Mouse (Mus musculus) MEL (cell line): ENCODE data around the gene Fndc7. TPM values are rescaled to one million over a fixed set of nuclear protein-coding genes. Genes with fewer than 3 reads are reported as not detected.

ENCODE experiments used
- DNase-seq: peaks from one replicate; pipeline ENCODE4 v3.0.0; 2011; ENCODE audit warnings: low read depth, low spot score
- H3K27ac ChIP-seq: 2 replicates; pipeline ENCODE4 v1.5.1; 2012; ENCODE audit warnings: low read depth, mild to moderate bottlenecking, control low read depth, low read length, moderate library complexity; ENCODE audit not compliant: control insufficient read depth
- H3K27me3 ChIP-seq, 2 experiments: fragments of 150-350 bp in 1 of 2; sonication (generic) in 1 of 2; 2 replicates each; pipeline ENCODE4 v1.6.1; 2012; ENCODE audit warnings: low read length in 2 of 2, mild to moderate bottlenecking in 2 of 2, improper control_type of control experiment in 1 of 2, moderate library complexity in 1 of 2; ENCODE audit not compliant: insufficient read depth in 2 of 2, control insufficient read depth in 1 of 2
- H3K36me3 ChIP-seq, 2 experiments: 2 replicates each; pipeline ENCODE4 v1.6.1; 2012 to 2014; ENCODE audit warnings: low read length in 2 of 2, improper control_type of control experiment in 1 of 2, inconsistent platforms in 1 of 2, mild to moderate bottlenecking in 1 of 2; ENCODE audit not compliant: insufficient read depth in 2 of 2, control insufficient read depth in 1 of 2
- H3K4me1 ChIP-seq, 2 experiments: fragments of 150-350 bp in 1 of 2; sonication (generic) in 1 of 2; 2 replicates each; pipeline ENCODE4 v1.6.1; 2012; ENCODE audit warnings: low read length in 2 of 2, improper control_type of control experiment in 1 of 2, mild to moderate bottlenecking in 1 of 2; ENCODE audit not compliant: insufficient read depth in 2 of 2, control insufficient read depth in 1 of 2
- H3K4me3 ChIP-seq, 2 experiments: fragments of 150-350 bp in 1 of 2; sonication (generic) in 1 of 2; 2 replicates each; pipeline ENCODE4 v1.5.1; 2012; ENCODE audit warnings: low read depth in 2 of 2, low read length in 2 of 2, mild to moderate bottlenecking in 2 of 2, moderate library complexity in 2 of 2, control low read depth in 1 of 2, improper control_type of control experiment in 1 of 2; ENCODE audit not compliant: control insufficient read depth in 1 of 2, insufficient read depth in 1 of 2
- H3K79me2 ChIP-seq: 2 replicates; pipeline ENCODE4 v1.6.1; 2012; ENCODE audit warnings: mild to moderate bottlenecking, low read length, moderate library complexity; ENCODE audit not compliant: control insufficient read depth, poor library complexity, insufficient read depth
- H3K9ac ChIP-seq: 2 replicates; pipeline ENCODE4 v1.6.1; 2012; ENCODE audit warnings: low read depth, mild to moderate bottlenecking, control low read depth, low read length, moderate library complexity; ENCODE audit not compliant: control insufficient read depth, poor library complexity, severe bottlenecking
- H3K9me3 ChIP-seq: fragments of 150-350 bp; sonication (generic); replicated peaks from 2 replicates; pipeline ENCODE4 v1.6.1; 2012; ENCODE audit warnings: mild to moderate bottlenecking, low read length, improper control_type of control experiment, moderate library complexity; ENCODE audit not compliant: insufficient read depth
- BHLHE40 ChIP-seq: IDR thresholded peaks from 2 replicates; pipeline ENCODE4 v1.6.1; 2012; ENCODE audit warnings: low read depth, mild to moderate bottlenecking, inconsistent platforms, low read length, improper control_type of control experiment, borderline replicate concordance
- CHD1 ChIP-seq: IDR thresholded peaks from 2 replicates; pipeline ENCODE4 v1.6.1; 2012; ENCODE audit warnings: low read depth, mild to moderate bottlenecking, inconsistent platforms, low read length, improper control_type of control experiment
- E2F4 ChIP-seq: IDR thresholded peaks from 2 replicates; pipeline ENCODE4 v1.6.1; 2011; ENCODE audit warnings: low read depth, low read length, improper control_type of control experiment, borderline replicate concordance
- ELF1 ChIP-seq: IDR thresholded peaks from 2 replicates; pipeline ENCODE4 v1.6.1; 2014; ENCODE audit warnings: low read depth, mild to moderate bottlenecking, inconsistent platforms, low read length, improper control_type of control experiment, moderate library complexity
- EP300 ChIP-seq, 2 experiments: IDR thresholded peaks; 2 replicates each; pipeline ENCODE4 v1.6.1; 2011; ENCODE audit warnings: improper control_type of control experiment in 2 of 2, low read length in 2 of 2, low read depth in 1 of 2, mild to moderate bottlenecking in 1 of 2
- ETS1 ChIP-seq: IDR thresholded peaks from 2 replicates; pipeline ENCODE4 v1.6.1; 2012; ENCODE audit warnings: low read depth, mild to moderate bottlenecking, inconsistent platforms, low read length, improper control_type of control experiment, moderate library complexity
- GATA1 ChIP-seq: IDR thresholded peaks from 2 replicates; pipeline ENCODE4 v1.6.1; 2011; ENCODE audit warnings: low read depth, low read length, improper control_type of control experiment
- JUND ChIP-seq: IDR thresholded peaks from 2 replicates; pipeline ENCODE4 v1.6.1; 2011; ENCODE audit warnings: low read depth, mild to moderate bottlenecking, improper control_type of control experiment, low read length
- MAFK ChIP-seq: IDR thresholded peaks from 2 replicates; pipeline ENCODE4 v1.6.1; 2011; ENCODE audit warnings: low read depth, mild to moderate bottlenecking, low read length, improper control_type of control experiment, borderline replicate concordance
- MAX ChIP-seq: IDR thresholded peaks from 2 replicates; pipeline ENCODE4 v1.6.1; 2011; ENCODE audit warnings: low read length, improper control_type of control experiment
- MEF2A ChIP-seq: IDR thresholded peaks from 2 replicates; pipeline ENCODE4 v1.6.1; 2014; ENCODE audit warnings: low read depth, mild to moderate bottlenecking, inconsistent platforms, low read length, improper control_type of control experiment; ENCODE audit not compliant: poor library complexity, insufficient replicate concordance, severe bottlenecking; ENCODE audit errors: extremely low read depth
- NRF1 ChIP-seq: IDR thresholded peaks from 2 replicates; pipeline ENCODE4 v1.6.1; 2014; ENCODE audit warnings: low read depth, mild to moderate bottlenecking, inconsistent platforms, low read length, improper control_type of control experiment, moderate library complexity; ENCODE audit not compliant: poor library complexity, insufficient read depth, severe bottlenecking
- POLR2A ChIP-seq, 2 experiments: IDR thresholded peaks; 2 replicates each; pipeline ENCODE4 v1.6.1; 2011 to 2012; ENCODE audit warnings: low read length in 2 of 2, mild to moderate bottlenecking in 2 of 2, control low read depth in 1 of 2, improper control_type of control experiment in 1 of 2, low read depth in 1 of 2, moderate library complexity in 1 of 2; ENCODE audit not compliant: control insufficient read depth in 1 of 2, insufficient read depth in 1 of 2, poor library complexity in 1 of 2
- POLR2AphosphoS2 ChIP-seq: IDR thresholded peaks from 2 replicates; pipeline ENCODE4 v1.6.1; 2011; ENCODE audit warnings: low read length, improper control_type of control experiment
- POLR2AphosphoS5 ChIP-seq: IDR thresholded peaks from 2 replicates; pipeline ENCODE4 v1.6.1; 2012; ENCODE audit warnings: low read depth, borderline replicate concordance, mild to moderate bottlenecking, inconsistent platforms, low read length, moderate library complexity, mixed read lengths
- RAD21 ChIP-seq: IDR thresholded peaks from 2 replicates; pipeline ENCODE4 v1.6.1; 2011; ENCODE audit warnings: mild to moderate bottlenecking, low read depth, low read length, improper control_type of control experiment
- TAL1 ChIP-seq: IDR thresholded peaks from 2 replicates; pipeline ENCODE4 v1.6.1; 2012; ENCODE audit warnings: mild to moderate bottlenecking, inconsistent platforms, low read length, moderate library complexity, mixed read lengths
- USF1 ChIP-seq: IDR thresholded peaks from 2 replicates; pipeline ENCODE4 v1.6.1; 2014; ENCODE audit warnings: low read depth, mild to moderate bottlenecking, inconsistent platforms, low read length, improper control_type of control experiment, moderate library complexity
- USF2 ChIP-seq, 2 experiments: IDR thresholded peaks; 2 replicates each; pipeline ENCODE4 v1.6.1; 2011 to 2012; ENCODE audit warnings: improper control_type of control experiment in 2 of 2, low read length in 2 of 2, borderline replicate concordance in 1 of 2, inconsistent platforms in 1 of 2, low read depth in 1 of 2, mild to moderate bottlenecking in 1 of 2; ENCODE audit not compliant: insufficient read depth in 1 of 2
- ZKSCAN1 ChIP-seq: IDR thresholded peaks from 2 replicates; pipeline ENCODE4 v1.6.1; 2012; ENCODE audit warnings: low read depth, mild to moderate bottlenecking, inconsistent platforms, low read length, improper control_type of control experiment, moderate library complexity
- ZMIZ1 ChIP-seq: IDR thresholded peaks from 2 replicates; pipeline ENCODE4 v1.6.1; 2012; ENCODE audit warnings: low read depth, mild to moderate bottlenecking, inconsistent platforms, low read length, improper control_type of control experiment, moderate library complexity
- ZNF384 ChIP-seq: IDR thresholded peaks from 2 replicates; pipeline ENCODE4 v1.6.1; 2012; ENCODE audit warnings: low read depth, mild to moderate bottlenecking, inconsistent platforms, low read length, improper control_type of control experiment
- polyA plus RNA-seq, 2 experiments: library from polyadenylated mRNA; stranded (reverse) in 1 of 2; unstranded in 1 of 2; fragments of >175 nt in 1 of 2; fragments of >200 nt in 1 of 2; gene quantifications; 2 replicates each; pipeline versions ENCODE4 v1.2.1 to v1.2.4; 2012; ENCODE audit warnings: low replicate concordance in 2 of 2, low read depth in 1 of 2; ENCODE audit not compliant: insufficient read length in 2 of 2, insufficient read depth in 1 of 2, missing spikeins in 1 of 2
- total RNA-seq: library from RNA; depleted of rRNA; stranded (reverse); fragments of 300-350 nt; gene quantifications from 2 replicates; pipeline ENCODE4 v1.2.3, GENCODE M21; 2012

Gene Fndc7
- total and polyA plus RNA-seq, 3 experiments = 0.13 TPM; not detected in 2

GRCm38 (mm10) chr3:108853266-108853665 is 36.5 kb downstream of the Fndc7 start:
- H3K4me1 ChIP-seq = peaks cover 4 to 23% of the 10 kb centered on the region in 2 experiments; a peak in 2 of 4 replicates
- no peak overlapping the region for H3K4me3 ChIP-seq
- no peak overlapping the region for H3K9ac ChIP-seq
- no peaks in the 10 kb centered on the region; a peak in 1 of 4 replicates for H3K27me3 ChIP-seq
- peaks cover 0 to 8% of the 10 kb centered on the region in 2 experiments; a peak in 2 of 4 replicates for H3K36me3 ChIP-seq
- no peaks in the 10 kb centered on the region for H3K9me3 ChIP-seq
- no peaks in the 10 kb centered on the region for H3K79me2 ChIP-seq
- H3K27ac ChIP-seq = no peak overlapping the region
- no peak for DNase-seq
- TF ChIP-seq EP300 (IDR thresholded peaks at IDR 0.05; ENCODE audit: low read depth in 1 of 2, low read length in 2 of 2) (no peak), RAD21 (no peak), GATA1 (no peak), MAFK (no peak), JUND (no peak), USF2 (IDR thresholded peaks at IDR 0.05; ENCODE audit: borderline replicate concordance in 1 of 2, insufficient read depth in 1 of 2, low read depth in 1 of 2, low read length in 2 of 2) (no peak), POLR2AphosphoS2 (no peak), ETS1 (no peak), ZKSCAN1 (no peak), ZMIZ1 (no peak), TAL1 (no peak), POLR2A (IDR thresholded peaks at IDR 0.05; ENCODE audit: control insufficient read depth in 1 of 2, insufficient read depth in 1 of 2, low read depth in 1 of 2, low read length in 2 of 2, poor library complexity in 1 of 2) (no peak), ELF1 (no peak), CHD1 (no peak), MAX (no peak)

DNA sequence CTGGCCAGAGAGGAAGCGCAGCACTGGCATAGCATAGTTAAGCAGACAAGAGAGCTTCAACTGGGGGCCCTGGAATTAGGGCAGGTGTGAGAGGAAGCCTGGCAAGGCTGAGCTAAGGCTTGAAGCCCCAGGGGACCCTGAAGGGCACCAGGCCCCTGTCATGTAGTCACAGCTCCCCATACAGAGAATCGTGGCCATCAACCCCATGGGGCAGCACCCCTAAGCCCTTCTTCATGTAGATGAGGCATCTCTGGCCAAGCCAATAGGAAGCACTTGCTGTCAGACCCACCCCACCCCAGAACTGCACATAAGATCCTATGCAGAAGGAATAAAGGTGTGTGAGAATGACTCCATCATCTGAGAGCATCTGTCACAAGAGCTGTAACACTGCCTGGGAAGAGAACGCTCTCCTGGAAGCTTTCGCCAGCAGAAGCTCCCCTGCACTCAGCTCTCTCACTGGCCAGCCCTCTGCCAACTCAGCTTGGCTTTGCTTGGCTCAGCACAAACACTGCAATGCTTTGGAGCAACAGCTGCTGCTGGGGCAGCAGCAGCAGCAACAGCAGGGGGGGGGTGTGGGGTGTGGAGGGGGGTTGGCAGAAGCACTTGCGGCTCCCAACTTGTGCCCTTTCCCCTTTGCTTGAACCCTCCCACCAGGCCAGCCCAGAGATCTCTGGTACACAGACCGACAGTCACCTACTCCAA is 37.7 kb downstream of the Fndc7 start:
- no peak overlapping the region for H3K9ac ChIP-seq
- no peak overlapping the region for H3K4me3 ChIP-seq
- no peak for DNase-seq
- no peaks in the 10 kb centered on the region for H3K79me2 ChIP-seq
- peaks cover 4 to 23% of the 10 kb centered on the region in 2 experiments; a peak in 2 of 4 replicates for H3K4me1 ChIP-seq
- H3K27ac ChIP-seq = no peak overlapping the region
- H3K9me3 ChIP-seq = no peaks in the 10 kb centered on the region
- H3K27me3 ChIP-seq = no peaks in the 10 kb centered on the region; a peak in 1 of 4 replicates
- no peak for TF ChIP-seq MEF2A
- TF ChIP-seq BHLHE40 = no peak
- TF ChIP-seq ZNF384 = no peak
- no peak for TF ChIP-seq EP300 (IDR thresholded peaks at IDR 0.05; ENCODE audit: low read depth in 1 of 2, low read length in 2 of 2)
- TF ChIP-seq TAL1 = no peak
- TF ChIP-seq NRF1 = no peak
- no peak for TF ChIP-seq E2F4
- no peak for TF ChIP-seq ETS1
- no peak for TF ChIP-seq POLR2A (IDR thresholded peaks at IDR 0.05; ENCODE audit: control insufficient read depth in 1 of 2, insufficient read depth in 1 of 2, low read depth in 1 of 2, low read length in 2 of 2, poor library complexity in 1 of 2)
- TF ChIP-seq ZMIZ1 = no peak
- no peak for TF ChIP-seq MAFK
- no peak for TF ChIP-seq POLR2AphosphoS5
- TF ChIP-seq USF1 = no peak
- H3K36me3 ChIP-seq = peaks cover 0 to 8% of the 10 kb centered on the region in 2 experiments; a peak in 2 of 4 replicates
